Mouse (Mus musculus) heart, postnatal 4 days (tissue): ENCODE data around the gene Tfap2a. TPM values are rescaled to one million over a fixed set of nuclear protein-coding genes. Genes with fewer than 3 reads are reported as not detected.

Experiments
- DNase-seq: peaks from one replicate; pipeline ENCODE4 v3.0.0; 2021
- total RNA-seq, 2 experiments: library from RNA; stranded (reverse); gene quantifications; 2 replicates each; pipeline ENCODE4 v1.2.3; 2021

The Tfap2a gene
- total RNA-seq: under 1 TPM in 1 of 2 experiments, not detected in 1; 0.27 TPM

- DNase-seq: no peak
These were observed at the start of gene Tfap2a for GRCm38 (mm10) chr13:40738196-40738880. TSS of gene Tfap2a (minus strand) at chr13:40738376.

- no peak for DNase-seq
These were observed 46.1 kb upstream of the Tfap2a start for GRCm38 (mm10) chr13:40784202-40784771.

- no peak for DNase-seq
These were observed 19.8 kb upstream of the Tfap2a start for GRCm38 (mm10) chr13:40757995-40758394.

GRCm38 (mm10) chr13:40756356-40756755, 18.2 kb upstream of the Tfap2a start:
- DNase-seq: no peak

GRCm38 (mm10) chr13:40754091-40754490, 15.9 kb upstream of the Tfap2a start:
- DNase-seq: no peak

- DNase-seq: no peak
These were observed 13.7 kb upstream of the Tfap2a start for GRCm38 (mm10) chr13:40751889-40752288.

- DNase-seq: no peak
These were observed 11.4 kb upstream of the Tfap2a start for GRCm38 (mm10) chr13:40749603-40749905.

GRCm38 (mm10) chr13:40748785-40749602, 10.8 kb upstream of the Tfap2a start:
- peak; percentile 40 for DNase-seq

GRCm38 (mm10) chr13:40744111-40744805, 6.1 kb upstream of the Tfap2a start:
- no peak for DNase-seq

GRCm38 (mm10) chr13:40743221-40743620, 5.0 kb upstream of the Tfap2a start:
- no peak for DNase-seq

- DNase-seq: no peak
These were observed 3.8 kb upstream of the Tfap2a start for GRCm38 (mm10) chr13:40741841-40742550.

GRCm38 (mm10) chr13:40741436-40741835, 3.3 kb upstream of the Tfap2a start:
- no peak for DNase-seq

- DNase-seq: no peak
These were observed 2.7 kb upstream of the Tfap2a start for GRCm38 (mm10) chr13:40740727-40741360.

- DNase-seq: no peak
These were observed 1.7 kb upstream of the Tfap2a start for GRCm38 (mm10) chr13:40739901-40740300.

- DNase-seq: no peak
These were observed 1.0 kb upstream of the Tfap2a start for GRCm38 (mm10) chr13:40739121-40739650.

- DNase-seq: no peak
These were observed 415 bp downstream of the Tfap2a start for GRCm38 (mm10) chr13:40737761-40738160.

GRCm38 (mm10) chr13:40737099-40737498, 1.1 kb downstream of the Tfap2a start:
- no peak for DNase-seq

GRCm38 (mm10) chr13:40736107-40736780, 1.9 kb downstream of the Tfap2a start:
- no peak for DNase-seq

- DNase-seq: no peak
These were observed 2.6 kb downstream of the Tfap2a start for GRCm38 (mm10) chr13:40735416-40736106.

- no peak for DNase-seq
These were observed 3.7 kb downstream of the Tfap2a start for GRCm38 (mm10) chr13:40734316-40734965.
